Mouse (Mus musculus): ENCODE measurements around the gene Plin2. TPM values are rescaled to one million over a fixed set of nuclear protein-coding genes. Genes with fewer than 3 reads are reported as not detected.
A peak's percentile ranks its signal among the peaks of the same experiment; 100 is the strongest.
"Not testable (repeated sequence)": the region's sequence is repeated elsewhere in the genome, so short reads cannot be mapped to it uniquely, and the experiment has no call there.

The Plin2 gene
- total RNA-seq, 2 experiments from 2014 or later = 10.8 to 13.6 TPM

GRCm38 (mm10) chr4:86676756-86677155, 6.9 kb upstream of the Plin2 start:
- Histone ChIP-seq H3K27ac (no peak overlapping the region), H3K4me3 (no peak overlapping the region)
- no peak for TF ChIP-seq CTCF (conservative IDR thresholded peaks at IDR 0.05)
- DNase-seq (ENCODE audit: low spot score in 2 of 2) = no peak

GRCm38 (mm10) chr4:86674739-86675138, 4.9 kb upstream of the Plin2 start:
- H3K4me3 ChIP-seq; DNase-seq (ENCODE audit: low spot score in 2 of 2); H3K27ac ChIP-seq: not testable (repeated sequence)

GRCm38 (mm10) chr4:86674150-86674549, 4.3 kb upstream of the Plin2 start:
- H3K4me3 ChIP-seq; H3K27ac ChIP-seq; DNase-seq (ENCODE audit: low spot score in 2 of 2): not testable (repeated sequence)

DNA sequence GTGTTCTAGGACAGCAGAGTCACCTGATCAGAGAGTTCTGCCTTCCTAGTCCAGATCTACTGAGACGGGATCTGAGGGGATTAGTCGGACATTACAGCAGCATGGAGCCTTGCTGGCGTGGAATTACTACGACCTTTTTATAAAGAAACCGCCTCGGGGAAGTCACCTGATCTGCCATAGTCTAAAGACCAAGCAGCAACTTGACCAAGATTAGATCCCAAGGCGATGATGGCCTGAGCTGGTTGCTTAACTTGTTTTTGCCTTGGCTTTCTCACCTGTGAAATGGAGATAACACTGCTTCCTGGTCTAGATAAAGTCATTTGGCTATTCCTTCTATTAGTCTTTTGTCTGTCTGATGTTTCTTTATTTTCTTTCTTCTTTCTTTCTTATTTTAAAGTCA, 2.6 kb upstream of the Plin2 start:
- H3K27ac ChIP-seq = no peak overlapping the region
- no peak overlapping the region for H3K4me3 ChIP-seq
- DNase-seq (ENCODE audit: low spot score in 2 of 2) = no peak
- TF ChIP-seq CTCF (conservative IDR thresholded peaks at IDR 0.05) = no peak

GRCm38 (mm10) chr4:86671803-86672202, 1.9 kb upstream of the Plin2 start:
- no peak overlapping the region for H3K4me3 ChIP-seq
- no peak overlapping the region for H3K27ac ChIP-seq
- no peak for DNase-seq (ENCODE audit: low spot score in 2 of 2)
- no peak for TF ChIP-seq CTCF (conservative IDR thresholded peaks at IDR 0.05)

DNA sequence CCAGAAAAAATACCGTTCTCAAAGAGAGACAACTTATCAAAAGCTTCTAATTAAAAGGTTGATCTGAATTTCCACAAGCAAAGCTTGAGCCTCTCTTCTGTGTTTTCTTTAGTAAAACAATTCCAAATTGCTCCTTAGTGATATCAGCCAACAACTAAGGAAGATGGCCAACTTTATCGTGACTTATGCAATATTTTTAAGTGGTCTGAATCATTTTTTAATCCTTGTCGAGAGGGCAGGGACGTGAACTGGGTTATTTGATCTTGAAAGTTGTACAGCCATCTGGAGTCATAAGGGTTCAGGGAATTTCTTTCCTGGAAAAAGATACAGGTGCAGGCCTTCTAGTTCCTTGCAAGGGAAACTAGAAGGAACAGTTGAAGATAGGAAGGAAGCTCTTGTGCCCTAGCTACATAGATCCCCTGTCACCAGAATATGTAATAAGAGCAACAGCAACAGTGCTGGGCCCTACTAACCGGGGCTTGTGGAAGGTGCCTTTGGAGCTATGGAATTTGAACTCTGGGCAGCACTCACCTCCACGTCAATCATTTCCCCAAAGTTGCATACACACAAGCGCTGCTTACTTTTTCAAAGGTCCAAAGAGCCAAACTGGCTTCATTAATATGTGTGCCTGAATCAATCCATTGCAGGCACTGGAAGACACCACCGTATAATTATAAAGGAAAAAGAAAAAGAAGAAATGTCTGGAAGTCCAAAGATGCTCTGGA, 884 bp upstream of the Plin2 start:
- Histone ChIP-seq H3K27ac (peak overlapping the region; percentile 71), H3K4me3 (no peak overlapping the region)
- TF ChIP-seq CTCF (conservative IDR thresholded peaks at IDR 0.05) = no peak
- no peak for DNase-seq (ENCODE audit: low spot score in 2 of 2)

DNA sequence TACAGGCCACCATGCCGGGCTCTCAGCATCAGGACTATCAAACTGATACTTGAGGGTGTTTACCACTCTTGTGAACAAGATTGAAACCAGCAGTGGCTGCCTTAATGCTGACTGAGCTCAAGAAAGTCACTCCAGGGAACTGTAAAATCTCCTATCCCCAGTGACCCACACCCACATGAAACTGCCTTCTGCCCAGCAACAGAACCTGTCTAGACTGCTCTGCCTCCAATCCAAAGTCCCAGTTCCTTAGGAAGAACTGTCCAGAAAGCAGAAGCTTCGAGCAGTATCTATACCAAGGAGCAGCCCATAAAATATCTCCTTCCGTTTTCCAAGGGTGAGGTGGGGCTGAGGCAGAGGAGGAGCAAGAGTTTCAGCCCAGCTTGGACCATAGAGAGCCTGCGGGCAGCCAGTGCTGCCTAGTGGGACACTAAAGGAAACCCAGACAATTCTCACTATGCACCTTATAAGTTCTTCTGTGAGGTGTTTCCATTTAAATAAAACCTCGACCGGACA, 563 bp downstream of the Plin2 start:
- Histone ChIP-seq H3K4me3 (peak overlapping the region; percentile 65), H3K27ac (peak overlapping the region; percentile 71)
- not testable (repeated sequence) for DNase-seq (ENCODE audit: low spot score in 2 of 2)

DNA sequence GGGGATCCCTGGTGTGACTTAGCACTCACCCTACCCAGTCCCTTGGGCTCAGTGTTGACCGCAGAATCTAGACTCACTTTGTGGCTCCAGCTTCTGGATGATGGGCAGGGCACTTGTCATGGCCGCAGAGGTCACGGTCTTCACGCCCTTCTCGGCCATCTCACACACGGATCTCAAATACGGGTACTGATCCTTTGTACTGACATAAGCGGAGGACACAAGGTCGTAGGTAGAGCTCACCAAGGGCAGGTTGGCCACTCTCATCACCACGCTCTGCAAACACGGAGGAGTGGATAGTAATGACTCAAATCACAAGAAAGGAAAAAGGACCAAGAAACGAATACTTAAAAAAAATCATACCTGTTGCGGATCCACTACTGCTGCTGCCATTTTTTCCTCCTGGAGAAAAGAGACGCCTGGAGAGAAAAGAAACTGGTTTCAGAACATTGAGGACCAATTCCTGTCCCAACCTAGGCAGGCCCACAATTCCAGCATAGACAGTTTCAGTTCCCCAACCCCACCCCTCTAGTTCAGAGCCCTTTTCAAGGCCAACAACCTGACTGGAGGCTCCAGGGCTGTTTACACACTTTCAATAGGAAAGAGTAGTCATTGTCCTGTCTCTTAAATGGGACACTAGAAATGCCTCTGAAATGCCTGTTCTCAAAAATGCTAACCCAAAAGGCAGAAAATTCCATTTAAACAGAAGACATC, 1.4 kb downstream of the Plin2 start:
- no peak for TF ChIP-seq CTCF (conservative IDR thresholded peaks at IDR 0.05)
- Histone ChIP-seq H3K27ac (no peak overlapping the region), H3K4me3 (no peak overlapping the region; the same call in 1 of the 2 replicates)
- DNase-seq (ENCODE audit: low spot score in 2 of 2) = no peak

- H3K27ac ChIP-seq = no peak overlapping the region
- no peak for DNase-seq (ENCODE audit: low spot score in 2 of 2)
- no peak for TF ChIP-seq CTCF (conservative IDR thresholded peaks at IDR 0.05)
- H3K4me3 ChIP-seq = no peak overlapping the region
Observed at GRCm38 (mm10) chr4:86665596-86665995, 4.3 kb downstream of the Plin2 start.

GRCm38 (mm10) chr4:86663919-86664318, 5.9 kb downstream of the Plin2 start:
- Histone ChIP-seq H3K27ac (no peak overlapping the region), H3K4me3 (no peak overlapping the region)
- no peak for TF ChIP-seq CTCF (conservative IDR thresholded peaks at IDR 0.05)
- no peak for DNase-seq (ENCODE audit: low spot score in 2 of 2)

- Histone ChIP-seq H3K27ac (no peak overlapping the region), H3K4me3 (no peak overlapping the region)
- DNase-seq (ENCODE audit: low spot score in 2 of 2) = no peak
- TF ChIP-seq CTCF (conservative IDR thresholded peaks at IDR 0.05) = no peak
Observed at GRCm38 (mm10) chr4:86657176-86657575, 12.7 kb downstream of the Plin2 start.

DNA sequence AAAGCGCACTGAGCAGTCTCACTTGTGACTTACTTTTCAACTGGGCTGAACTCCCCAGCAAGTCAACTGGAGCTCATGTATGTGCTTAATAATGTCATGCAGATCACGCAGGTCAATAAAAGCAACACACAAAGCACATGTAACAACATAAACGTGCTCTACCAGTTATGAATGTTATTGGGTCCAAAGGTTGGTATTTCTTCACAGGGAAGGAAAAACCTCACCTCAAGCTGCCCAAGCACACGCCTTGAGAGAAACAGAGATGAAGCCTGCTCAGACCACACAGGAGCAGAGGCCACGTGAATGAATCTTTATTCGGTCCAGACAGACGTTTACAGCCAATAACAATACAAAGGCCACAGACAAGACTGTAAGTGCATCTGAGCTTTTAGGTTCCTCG, 13.4 kb downstream of the Plin2 start:
- not testable (repeated sequence) for H3K27ac ChIP-seq; DNase-seq (ENCODE audit: low spot score in 2 of 2); H3K4me3 ChIP-seq

GRCm38 (mm10) chr4:86651686-86652384, 18.0 kb downstream of the Plin2 start:
- no peak for DNase-seq (ENCODE audit: low spot score in 2 of 2)
- TF ChIP-seq CTCF (conservative IDR thresholded peaks at IDR 0.05) = peak; percentile 82
- H3K4me3 ChIP-seq = no peak overlapping the region
- H3K27ac ChIP-seq = no peak overlapping the region

DNA sequence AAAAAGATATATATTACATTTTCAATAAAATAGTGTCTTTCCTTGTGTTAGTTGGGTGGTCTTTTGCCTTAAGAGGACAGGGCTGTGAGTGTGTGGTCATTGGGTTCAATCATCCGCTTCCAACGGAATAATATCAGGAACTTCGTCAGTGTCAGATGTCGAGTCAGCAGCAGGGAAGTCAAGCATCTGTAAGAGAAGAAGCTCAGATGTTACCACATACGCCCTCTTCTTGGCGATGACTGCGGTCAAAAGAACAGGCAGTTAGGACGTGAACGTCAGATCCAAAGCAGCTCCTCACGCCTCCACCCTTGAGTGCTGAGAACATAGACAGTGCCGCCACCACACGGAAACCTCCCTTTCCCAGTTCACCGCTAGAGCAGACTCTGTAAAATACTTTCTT, 21.5 kb downstream of the Plin2 start:
- H3K4me3 ChIP-seq; H3K27ac ChIP-seq; DNase-seq (ENCODE audit: low spot score in 2 of 2): not testable (repeated sequence)

DNA sequence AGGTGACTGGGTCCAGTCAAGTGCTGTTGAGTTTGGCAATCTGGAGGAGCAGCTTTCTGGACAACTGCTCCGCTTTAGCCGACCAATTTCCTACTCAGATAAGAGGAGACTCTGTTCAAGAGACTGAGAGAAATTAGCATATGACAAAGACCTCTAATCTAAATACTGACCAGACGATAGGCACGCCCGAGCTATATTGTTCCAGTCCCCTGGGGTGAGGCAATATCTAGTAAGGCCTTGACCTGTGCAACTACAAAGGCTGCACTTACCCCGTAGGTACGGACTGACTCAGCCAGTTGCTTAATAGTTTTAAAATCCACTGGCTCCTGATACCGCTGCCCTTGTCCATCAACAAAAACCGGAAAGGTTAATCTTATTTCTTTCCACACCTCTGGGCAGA, 32.3 kb downstream of the Plin2 start:
- DNase-seq (ENCODE audit: low spot score in 2 of 2); H3K27ac ChIP-seq; H3K4me3 ChIP-seq: not testable (repeated sequence)

- not testable (repeated sequence) for H3K27ac ChIP-seq; DNase-seq (ENCODE audit: low spot score in 2 of 2); H3K4me3 ChIP-seq
Observed at GRCm38 (mm10) chr4:86634873-86635272, 35.0 kb downstream of the Plin2 start.

DNA sequence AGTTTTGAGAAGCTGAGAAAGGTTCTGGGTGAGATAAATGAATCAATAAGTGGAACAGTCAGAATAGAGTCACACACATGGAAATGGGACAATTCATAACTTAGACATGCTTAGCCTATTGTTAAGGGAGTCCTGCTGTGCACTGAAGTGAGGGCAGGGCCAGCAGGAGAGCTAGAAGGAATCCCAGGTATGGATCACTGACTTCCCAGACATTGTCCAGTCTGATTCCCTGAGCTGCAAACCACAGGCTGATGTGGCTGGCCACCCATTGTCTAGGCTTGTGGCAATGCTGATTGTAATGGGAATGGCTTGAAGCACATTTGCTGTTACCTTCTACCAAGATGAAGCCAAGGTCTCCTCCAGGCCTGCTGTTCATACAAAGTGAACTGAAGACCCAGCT, 35.5 kb downstream of the Plin2 start:
- not testable (repeated sequence) for H3K4me3 ChIP-seq; H3K27ac ChIP-seq; DNase-seq (ENCODE audit: low spot score in 2 of 2)

- H3K27ac ChIP-seq; H3K4me3 ChIP-seq; DNase-seq (ENCODE audit: low spot score in 2 of 2): not testable (repeated sequence)
Observed at GRCm38 (mm10) chr4:86632556-86632955, 37.3 kb downstream of the Plin2 start.
